Mouse (Mus musculus) midbrain, embryonic 13.5 days (tissue): ENCODE results near the gene Olfr360. TPM values are rescaled to one million over a fixed set of nuclear protein-coding genes. Genes with fewer than 3 reads are reported as not detected.
"Not testable (repeated sequence)": the region's sequence is repeated elsewhere in the genome, so short reads cannot be mapped to it uniquely, and the experiment has no call there.

Experiments
- ATAC-seq: fragments of 200-750 bp; cut with Nextera tagmentation; 2 replicates; pipeline ENCODE4 v1.8.0; 2017; ENCODE audit warnings: mild to moderate bottlenecking, moderate TSS enrichment, moderate library complexity
- H3K27ac ChIP-seq: fragments of 300-500 bp; sonication (generic); 2 replicates; pipeline ENCODE4 v1.5.1; 2015; ENCODE audit warnings: inconsistent platforms, mild to moderate bottlenecking, moderate library complexity
- H3K27me3 ChIP-seq: fragments of 300-500 bp; sonication (generic); 2 replicates; pipeline ENCODE4 v1.6.1; 2015; ENCODE audit warnings: mild to moderate bottlenecking, inconsistent platforms
- H3K36me3 ChIP-seq: fragments of 300-500 bp; sonication (generic); 2 replicates; pipeline ENCODE4 v1.6.1; 2015; ENCODE audit warnings: mild to moderate bottlenecking, inconsistent platforms
- H3K4me1 ChIP-seq: fragments of 300-500 bp; sonication (generic); replicated peaks from 2 replicates; pipeline ENCODE4 v1.6.1; 2015; ENCODE audit warnings: inconsistent platforms
- H3K4me2 ChIP-seq: fragments of 300-500 bp; sonication (generic); replicated peaks from 2 replicates; pipeline ENCODE4 v1.6.1; 2015; ENCODE audit warnings: moderate library complexity, mild to moderate bottlenecking, inconsistent platforms
- H3K4me3 ChIP-seq: fragments of 300-500 bp; sonication (generic); replicated peaks from 2 replicates; pipeline ENCODE4 v1.5.1; 2015; ENCODE audit warnings: mild to moderate bottlenecking, inconsistent platforms
- H3K9ac ChIP-seq: fragments of 300-500 bp; sonication (generic); replicated peaks from 2 replicates; pipeline ENCODE4 v1.6.1; 2015; ENCODE audit warnings: mild to moderate bottlenecking, inconsistent platforms
- H3K9me3 ChIP-seq: fragments of 300-500 bp; sonication (generic); 2 replicates; pipeline ENCODE4 v1.6.1; 2016; ENCODE audit warnings: mild to moderate bottlenecking, inconsistent platforms
- WGBS: fragments of 180-500 bp; shearing (Covaris S2); methylation state at CpG from one replicate; pipeline ENCODE4 v1.1.7; 2015; 5-methylcytosine and 5-hydroxymethylcytosine counted together
- polyA plus RNA-seq: library from polyadenylated mRNA; unstranded; fragments of >200 nt; fragmentation: Nextera tagmentation; extraction: Ambion mirVana; gene quantifications from 2 replicates; pipeline ENCODE4 v1.2.1, GENCODE M21; 2015

Olfr360 gene
- not detected in 2 replicates for polyA plus RNA-seq

- Histone ChIP-seq H3K27me3 (no peaks in the 10 kb centered on the region), H3K36me3 (no peaks in the 10 kb centered on the region), H3K27ac (no peak within 1 kb of the TSS), H3K4me2 (no peak within 1 kb of the TSS), H3K4me1 (no peaks in the 10 kb centered on the region), H3K9me3 (peaks cover 19% of the 10 kb centered on the region), H3K4me3 (no peak within 1 kb of the TSS), H3K9ac (no peak within 1 kb of the TSS)
- ATAC-seq, result no peak
These were observed at the start of gene Olfr360 for GRCm38 (mm10) chr2:37065446-37065845. Gene Olfr360, plus strand, starts transcription at chr2:37065746.

GRCm38 (mm10) chr2:37089190-37089589 is 23.6 kb downstream of the Olfr360 start, which contains the start of gene Olfr361:
Gene Olfr361, minus strand, starts transcription at chr2:37089290.
- 53% methylated on average over 1 of the region's 1 CpGs for WGBS
- H3K4me3 ChIP-seq, H3K36me3 ChIP-seq, H3K9ac ChIP-seq, H3K4me2 ChIP-seq, H3K27ac ChIP-seq, H3K27me3 ChIP-seq, ATAC-seq, H3K4me1 ChIP-seq: not testable (repeated sequence)
- H3K9me3 ChIP-seq, result peaks cover 13% of the 10 kb centered on the region

- Histone ChIP-seq H3K36me3 (no peaks in the 10 kb centered on the region), H3K9me3 (peaks cover 19% of the 10 kb centered on the region), H3K9ac (no peak within 1 kb of the TSS), H3K27ac (no peak within 1 kb of the TSS), H3K27me3 (no peaks in the 10 kb centered on the region), H3K4me2 (no peak within 1 kb of the TSS), H3K4me1 (no peaks in the 10 kb centered on the region), H3K4me3 (no peak within 1 kb of the TSS)
- WGBS, result 94% methylated on average over 1 of the region's 1 CpGs
- ATAC-seq, result no peak
These were observed 52.3 kb downstream of the Olfr360 start, which contains the start of gene Olfr362 for GRCm38 (mm10) chr2:37117810-37118209. Gene Olfr362, minus strand, starts transcription at chr2:37117910.

Other genes starting within 250 kb of the Olfr360 start
- gene Olfr3, start 248.7 kb upstream of the Olfr360 start, polyA plus RNA-seq, result not detected in 2 replicates
- gene Olfr350, start 219.4 kb upstream of the Olfr360 start, polyA plus RNA-seq, result not detected in 2 replicates
- not detected in 2 replicates for gene Olfr351, start 203.1 kb upstream of the Olfr360 start, polyA plus RNA-seq
- not detected in 2 replicates for gene Olfr352, start 197.3 kb upstream of the Olfr360 start, polyA plus RNA-seq
- gene Olfr353, start 172.8 kb upstream of the Olfr360 start, polyA plus RNA-seq, result not detected in 2 replicates
- gene Olfr354, start 160.1 kb upstream of the Olfr360 start, polyA plus RNA-seq, result not detected in 2 replicates
- not detected in 2 replicates for gene Olfr355, start 136.8 kb upstream of the Olfr360 start, polyA plus RNA-seq
- not detected in 2 replicates for gene Olfr356, start 128.6 kb upstream of the Olfr360 start, polyA plus RNA-seq
- gene Olfr357, start 71.9 kb upstream of the Olfr360 start, polyA plus RNA-seq, result not detected in 2 replicates
- gene Olfr358, start 56.4 kb upstream of the Olfr360 start, polyA plus RNA-seq, result not detected in 2 replicates
- gene Olfr361, start 23.5 kb downstream of the Olfr360 start, polyA plus RNA-seq, result not detected in 2 replicates
- not detected in 2 replicates for gene Olfr362, start 52.2 kb downstream of the Olfr360 start, polyA plus RNA-seq
- gene Olfr364-ps1, start 73.6 kb downstream of the Olfr360 start, polyA plus RNA-seq, result not detected in 2 replicates
- not detected in 2 replicates for gene Olfr365, start 122.5 kb downstream of the Olfr360 start, polyA plus RNA-seq
- not detected in 2 replicates for gene Olfr366, start 145.8 kb downstream of the Olfr360 start, polyA plus RNA-seq